Mouse (Mus musculus): ENCODE results near the gene Gps1. TPM values are rescaled to one million over a fixed set of nuclear protein-coding genes. Genes with fewer than 3 reads are reported as not detected.
A peak's percentile ranks its signal among the peaks of the same experiment; 100 is the strongest.
"Not testable (repeated sequence)": the region's sequence is repeated elsewhere in the genome, so short reads cannot be mapped to it uniquely, and the experiment has no call there.

Gene Gps1
- total RNA-seq (2021) = 10 to 100 TPM; 61.7 to 69.1 TPM

DNA sequence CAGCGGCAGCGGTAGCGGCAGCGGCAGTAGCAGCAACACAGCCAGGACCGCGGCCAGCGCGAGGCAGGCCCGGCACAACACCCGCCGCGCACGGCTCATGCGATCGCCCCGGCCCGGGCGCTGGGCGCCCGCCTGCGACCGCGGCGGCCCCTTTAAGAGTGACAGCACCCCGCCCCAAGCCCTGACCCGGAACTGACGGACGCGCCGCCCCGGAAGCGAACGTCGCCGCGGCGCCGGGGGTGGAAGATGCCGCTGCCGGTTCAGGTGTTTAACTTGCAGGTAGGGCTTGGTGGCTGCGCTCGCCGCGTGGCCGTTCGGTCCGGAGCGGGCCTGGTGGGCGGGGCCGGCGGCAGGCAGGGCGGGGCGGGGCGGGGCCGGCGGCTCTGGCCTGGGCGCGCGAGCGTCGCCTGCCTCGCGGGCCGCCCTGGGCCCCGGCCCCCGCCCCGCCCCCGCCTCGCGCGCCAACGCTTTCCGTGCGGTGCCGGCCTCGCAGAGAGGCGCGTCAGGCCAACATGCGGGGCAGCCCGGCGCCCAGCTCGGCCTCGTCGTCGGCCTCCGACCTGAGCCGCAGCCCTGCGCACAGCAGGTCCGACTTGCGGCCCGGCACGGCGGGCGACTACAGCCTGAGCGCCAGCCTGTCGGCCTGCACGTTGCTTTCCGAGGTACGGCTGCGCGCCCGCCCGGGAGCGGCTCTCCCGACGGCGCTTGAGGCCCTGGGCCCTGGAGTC is at the start of gene Gps1, which contains the start of gene Rfng:
Gene Gps1, plus strand, starts transcription at position 209 of the 728 bp plus-strand sequence.
Gene Rfng, minus strand, starts transcription at position 144 of the 728 bp plus-strand sequence.
- intact Hi-C loops (cut with DNase I) = no loop called here

DNA sequence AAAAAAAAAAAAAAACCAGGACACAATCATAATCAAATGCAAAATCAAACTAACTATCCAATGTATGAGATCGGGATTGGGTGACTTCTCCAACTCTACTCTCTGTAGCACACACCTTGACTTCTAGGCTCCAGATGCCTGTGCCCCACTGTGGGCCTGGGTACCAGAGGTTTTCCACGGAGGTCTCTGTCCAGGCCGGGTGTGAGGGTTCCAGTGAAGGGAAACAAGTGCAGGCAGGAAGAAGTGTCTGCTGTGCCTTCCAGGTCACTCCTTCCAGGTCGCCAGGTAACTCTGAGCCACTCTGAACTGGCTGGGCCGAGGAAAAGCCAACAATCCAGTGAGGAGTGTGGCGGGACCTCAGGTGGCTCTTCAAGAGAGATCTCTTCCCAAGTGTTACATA is 47.6 kb upstream of the Gps1 start:
- intact Hi-C loops (cut with DNase I) = no loop called here
- no peak for DNase-seq

More for the DNA sequence above, at the start of gene Gps1, which contains the start of gene Rfng:
- peak; percentile 86 to 88 for DNase-seq

DNA sequence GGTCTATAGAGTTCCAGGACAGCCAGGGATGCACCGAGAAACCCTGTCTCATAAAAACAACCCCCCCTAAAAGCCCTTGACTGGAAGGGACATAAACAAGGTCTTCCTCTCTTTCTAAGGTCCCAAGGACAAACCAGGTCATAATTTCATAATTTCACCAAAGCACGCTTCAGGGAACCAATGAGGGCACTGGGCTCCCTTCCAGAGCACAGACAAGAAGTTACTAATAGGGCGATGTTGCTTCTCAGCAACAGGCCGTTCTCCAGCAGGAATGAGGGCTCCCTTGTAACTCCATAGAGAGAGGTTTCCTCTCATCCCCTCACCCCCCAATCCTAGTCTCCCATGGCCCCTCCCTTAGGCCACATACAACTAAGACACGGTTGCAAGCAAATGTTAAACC is 43.1 kb upstream of the Gps1 start:
- intact Hi-C loops (cut with DNase I) = no loop called here
- no peak for DNase-seq

DNA sequence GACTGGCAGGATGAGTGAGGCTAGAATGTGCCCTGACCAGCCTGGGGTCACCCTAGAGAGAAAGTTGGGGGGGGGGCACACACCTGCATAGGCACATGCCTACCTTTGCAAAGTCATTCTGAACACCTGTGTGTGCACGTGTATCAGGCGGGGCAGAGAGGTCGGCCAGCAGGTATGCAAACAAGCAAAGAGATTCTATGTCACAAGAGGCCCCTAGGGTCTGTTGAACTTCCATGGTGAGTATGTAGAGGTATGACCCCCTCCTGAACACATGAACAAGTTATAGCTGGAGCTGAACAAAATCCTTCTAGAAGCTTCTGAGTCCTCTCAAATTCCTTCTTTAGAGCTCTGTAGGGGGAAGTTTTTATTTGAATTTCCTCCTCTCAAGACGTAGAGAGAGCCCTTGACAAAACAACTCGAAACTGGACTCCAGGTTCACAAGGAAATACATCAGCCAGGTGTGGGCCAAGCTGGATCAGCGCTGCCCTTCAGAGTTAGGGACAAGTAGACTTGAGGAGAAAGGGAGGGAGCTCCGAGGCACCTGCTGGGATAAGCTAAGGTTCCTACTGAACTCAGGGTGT is 39.9 kb upstream of the Gps1 start:
- intact Hi-C loops (cut with DNase I) = no loop called here
- DNase-seq = no peak

DNA sequence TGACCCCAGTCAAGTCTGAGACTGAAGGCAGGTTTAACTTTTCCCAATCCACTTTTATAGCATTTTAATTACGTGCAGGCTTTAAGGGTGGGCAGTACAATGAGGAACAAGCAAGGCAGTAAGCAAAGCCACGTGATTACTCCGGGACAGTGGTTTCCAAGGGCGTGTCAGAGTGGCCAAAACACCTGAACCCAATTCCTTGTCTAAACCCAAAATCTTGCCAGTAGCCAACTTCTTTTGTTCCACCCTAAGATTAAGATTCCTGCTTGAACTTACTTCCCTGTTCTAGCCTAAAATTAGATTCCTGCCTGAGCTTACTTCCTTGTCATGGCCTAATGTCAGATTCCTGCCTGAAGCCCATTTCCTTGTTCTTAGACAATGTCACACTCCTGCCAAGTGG is 36.1 kb upstream of the Gps1 start:
- intact Hi-C loops (cut with DNase I) = loop anchor here (2.0 kb wide), 1 partner anchor 25 kb away; no protein-coding TSS in a partner anchor

DNA sequence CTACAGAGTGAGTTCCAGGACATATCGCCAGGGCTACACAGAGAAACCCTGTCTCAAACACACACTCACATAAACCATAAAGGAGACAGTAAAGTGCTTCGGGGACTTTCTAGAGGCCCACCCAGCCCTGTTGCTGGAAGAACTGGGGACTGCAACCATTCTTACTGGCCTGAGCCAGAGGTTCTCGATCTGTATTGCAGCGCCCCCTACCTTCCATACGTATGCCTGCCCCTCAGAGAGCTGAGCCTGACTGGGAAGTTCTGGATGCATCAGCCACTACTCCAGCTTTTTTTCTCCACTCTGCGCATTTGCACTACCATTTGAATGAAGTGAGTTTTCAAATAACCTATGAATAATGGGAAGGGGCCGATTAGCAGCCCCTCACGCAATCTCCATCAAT is 34.6 kb upstream of the Gps1 start:
- intact Hi-C loops (cut with DNase I) = no loop called here
- peak in 1 of 2 experiments; percentile 36 for DNase-seq

More for the DNA sequence above, 36.1 kb upstream of the Gps1 start:
- DNase-seq = no peak

DNA sequence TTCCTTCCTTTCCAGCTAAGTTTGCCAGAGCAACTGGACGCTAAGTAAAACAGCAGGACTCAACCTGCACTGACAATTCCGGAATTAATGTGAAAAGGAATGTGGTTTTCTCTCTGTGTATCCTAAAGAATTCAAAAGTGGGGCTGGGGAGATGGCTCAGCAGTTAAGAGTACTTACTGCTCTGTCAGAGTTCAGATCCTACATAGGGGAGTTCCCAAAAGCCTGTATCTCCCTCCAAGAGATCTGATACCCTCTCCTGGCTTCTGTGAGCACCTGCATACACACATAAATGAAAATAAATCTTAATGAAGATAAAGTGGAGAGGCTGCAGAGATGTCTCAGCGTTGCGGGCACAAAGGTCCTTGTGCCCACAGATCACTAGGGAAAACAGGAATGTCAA is 32.5 kb upstream of the Gps1 start:
- DNase-seq = no peak
- intact Hi-C loops (cut with DNase I) = no loop called here

DNA sequence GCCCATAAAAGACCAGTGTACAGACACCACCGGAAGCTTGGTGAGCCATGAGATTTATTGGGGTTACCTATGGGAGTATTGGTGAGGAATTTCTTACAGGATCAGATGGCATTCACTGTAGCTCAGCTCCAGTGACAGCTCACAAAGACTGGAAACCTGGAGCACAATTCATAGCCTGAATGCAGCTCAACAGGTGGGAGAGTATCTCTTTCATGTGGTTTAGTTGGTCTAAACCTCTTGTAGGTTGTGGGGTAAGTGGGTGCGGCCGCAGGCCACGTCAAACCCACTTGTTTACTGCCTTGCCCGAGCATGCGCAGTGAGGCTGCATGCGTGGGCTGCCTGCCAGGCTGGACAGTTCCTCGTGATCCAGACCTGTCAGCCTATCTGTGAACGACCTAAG is 23.8 kb upstream of the Gps1 start:
- intact Hi-C loops (cut with DNase I) = no loop called here
- no peak for DNase-seq

DNA sequence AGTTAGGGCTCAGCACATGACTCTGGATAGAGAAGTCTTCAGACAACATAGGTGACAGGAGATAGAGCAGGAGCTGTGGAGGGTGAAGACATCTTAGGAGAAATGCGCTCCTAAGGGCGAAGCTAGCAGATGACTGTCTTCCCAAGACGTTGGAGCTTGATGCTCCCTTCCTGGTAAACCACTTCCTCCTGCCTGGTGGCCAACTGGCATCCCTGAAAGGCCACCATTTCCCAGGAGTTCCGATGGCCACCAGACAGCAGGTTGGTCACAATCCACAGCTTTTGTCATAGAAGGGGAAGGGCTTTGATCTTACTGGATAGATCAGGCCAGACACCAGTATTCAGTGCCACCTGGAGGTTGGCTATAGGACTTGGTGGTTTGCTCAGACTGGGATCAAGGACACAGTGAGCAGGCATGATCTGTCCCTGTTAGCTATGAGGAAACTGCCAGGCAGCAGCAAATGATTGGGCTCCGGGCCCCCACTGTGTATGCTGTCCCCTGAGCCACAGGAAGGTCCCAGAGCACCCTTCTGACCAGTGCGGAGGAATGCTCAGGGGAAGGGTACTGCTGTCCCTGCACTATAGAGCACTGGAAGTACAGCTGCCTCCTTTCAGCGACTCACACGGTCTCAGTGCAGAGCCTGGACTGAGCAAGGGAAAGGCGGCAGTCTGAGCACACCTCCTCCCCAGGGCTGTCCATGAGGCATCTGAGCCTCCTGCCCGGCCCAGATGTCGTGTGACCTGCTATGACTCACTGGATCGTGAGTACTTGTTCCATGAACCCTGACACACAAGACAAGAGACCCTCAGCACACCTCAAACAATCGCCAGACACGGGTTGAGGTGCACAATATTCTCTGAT is 22.0 kb upstream of the Gps1 start:
- no peak for DNase-seq
- intact Hi-C loops (cut with DNase I) = no loop called here

DNA sequence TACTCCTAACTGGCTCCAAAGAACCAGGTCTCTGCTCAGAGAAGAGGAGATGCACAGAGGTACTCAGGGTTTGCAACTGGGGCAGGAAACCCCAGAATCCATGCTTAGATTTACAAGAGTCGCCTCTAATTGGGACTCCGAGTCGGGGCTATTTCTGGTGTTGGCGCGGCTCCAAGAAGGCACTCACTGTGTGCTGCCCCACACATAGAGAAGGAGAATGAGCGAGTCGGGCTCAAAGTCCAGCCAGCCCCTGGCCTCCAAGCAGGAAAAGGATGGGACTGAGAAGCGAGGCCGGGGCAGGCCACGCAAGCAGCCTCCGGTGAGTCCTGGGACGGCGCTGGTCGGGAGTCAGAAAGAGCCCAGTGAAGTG is 21.4 kb upstream of the Gps1 start, which contains the start of gene Hmga1b:
Gene Hmga1b, plus strand, starts transcription at position 123 of the 370 bp plus-strand sequence.
- intact Hi-C loops (cut with DNase I); DNase-seq: not testable (repeated sequence)

DNA sequence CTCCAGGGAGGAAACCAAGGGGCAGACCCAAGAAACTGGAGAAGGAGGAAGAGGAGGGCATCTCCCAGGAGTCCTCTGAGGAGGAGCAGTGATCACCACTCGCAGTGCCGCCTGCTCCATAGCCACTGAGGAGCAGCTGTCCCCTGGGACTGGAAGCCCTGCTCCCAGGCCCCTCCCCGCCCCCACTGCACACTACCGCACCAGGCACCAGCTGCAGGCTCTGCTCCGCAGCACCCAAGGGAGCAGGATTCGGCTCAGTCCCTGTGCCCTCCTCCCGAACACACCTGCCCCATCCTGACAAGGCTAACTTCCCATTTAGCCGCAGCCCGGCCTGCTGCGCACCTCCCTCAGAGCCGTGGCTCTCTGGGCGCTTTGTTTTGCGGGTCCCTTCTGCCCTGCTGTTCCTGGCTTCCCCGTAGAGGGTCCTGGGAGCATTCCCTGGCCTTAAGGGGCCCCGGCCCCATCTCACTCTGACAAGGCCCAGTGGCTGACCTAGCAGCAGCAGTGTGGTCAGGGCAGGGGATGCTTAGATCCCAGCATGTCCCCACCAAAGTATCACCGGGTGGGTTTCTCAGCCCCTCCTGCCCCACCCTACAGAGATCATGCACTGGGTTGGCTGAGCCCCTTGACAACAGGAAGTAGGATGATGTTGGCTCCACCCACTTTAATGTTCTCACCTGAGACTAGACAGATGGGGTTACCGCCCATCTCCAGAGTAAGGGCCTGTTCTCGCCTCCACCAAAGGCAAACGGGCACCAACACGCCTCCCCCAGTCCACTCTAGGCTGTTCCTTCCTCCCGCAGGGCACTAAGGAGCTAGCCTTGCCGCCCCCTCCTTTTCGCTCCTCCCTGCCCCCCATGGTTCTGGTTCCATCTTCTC is 20.7 kb upstream of the Gps1 start:
- intact Hi-C loops (cut with DNase I); DNase-seq: not testable (repeated sequence)

DNA sequence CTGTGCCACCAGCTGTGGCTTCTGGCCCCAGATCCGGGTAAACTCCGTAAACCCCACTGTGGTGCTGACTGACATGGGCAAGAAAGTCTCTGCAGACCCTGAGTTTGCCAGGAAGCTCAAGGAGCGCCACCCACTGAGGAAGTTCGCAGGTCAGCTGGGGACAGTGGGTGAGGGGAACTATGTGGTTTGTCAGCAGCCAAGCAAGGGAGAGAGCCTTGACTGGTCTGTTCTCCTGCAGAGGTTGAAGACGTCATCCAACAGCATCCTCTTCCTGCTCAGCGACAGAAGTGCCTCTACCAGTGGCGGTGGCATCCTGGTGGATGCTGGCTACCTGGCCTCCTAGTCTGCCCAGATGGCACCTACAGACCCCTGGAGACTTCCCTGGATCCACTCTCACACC is 17.0 kb upstream of the Gps1 start:
- DNase-seq; intact Hi-C loops (cut with DNase I): not testable (repeated sequence)

DNA sequence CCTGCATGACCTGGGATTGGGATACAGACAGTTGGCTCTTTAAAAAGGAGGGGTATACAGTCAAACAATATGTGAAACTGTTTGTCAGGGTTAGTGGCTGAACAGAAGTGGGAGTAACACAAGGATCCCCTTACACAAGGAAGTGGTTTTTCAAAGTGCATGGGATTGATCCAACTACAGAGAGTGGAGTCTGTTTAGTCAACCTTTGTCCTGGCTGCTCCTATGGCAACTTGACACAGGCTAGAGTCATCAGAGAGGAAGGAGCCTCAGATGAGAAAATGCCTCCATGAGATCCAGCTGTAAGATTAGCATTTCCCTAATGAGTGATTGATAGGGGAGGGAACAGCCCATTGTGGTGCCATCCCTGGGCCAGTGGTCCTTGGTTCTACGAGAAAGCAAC is 15.9 kb upstream of the Gps1 start:
- intact Hi-C loops (cut with DNase I) = no loop called here
- DNase-seq = no peak

DNA sequence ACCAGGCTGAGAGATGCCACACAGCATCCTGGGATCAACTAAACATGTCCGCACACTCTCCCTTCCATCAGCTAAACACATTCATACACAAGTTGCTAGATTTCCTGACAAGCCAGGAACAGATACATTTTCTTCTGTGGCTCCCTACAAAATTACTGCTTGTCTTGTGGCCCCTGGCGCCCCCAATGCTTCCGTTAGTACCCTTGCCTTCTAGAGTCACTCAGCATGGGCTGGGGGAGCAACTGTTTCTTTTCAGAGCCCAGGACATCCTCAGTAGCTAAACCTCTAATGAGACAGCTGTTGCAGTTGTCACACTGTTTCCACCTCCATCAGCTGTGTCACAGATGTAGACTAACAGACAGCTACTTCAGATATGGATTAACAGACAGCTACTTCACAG is 11.3 kb upstream of the Gps1 start:
- no peak for DNase-seq
- intact Hi-C loops (cut with DNase I) = loop anchor here (10.0 kb wide), 1 partner anchor 258 kb away; no protein-coding TSS in a partner anchor

DNA sequence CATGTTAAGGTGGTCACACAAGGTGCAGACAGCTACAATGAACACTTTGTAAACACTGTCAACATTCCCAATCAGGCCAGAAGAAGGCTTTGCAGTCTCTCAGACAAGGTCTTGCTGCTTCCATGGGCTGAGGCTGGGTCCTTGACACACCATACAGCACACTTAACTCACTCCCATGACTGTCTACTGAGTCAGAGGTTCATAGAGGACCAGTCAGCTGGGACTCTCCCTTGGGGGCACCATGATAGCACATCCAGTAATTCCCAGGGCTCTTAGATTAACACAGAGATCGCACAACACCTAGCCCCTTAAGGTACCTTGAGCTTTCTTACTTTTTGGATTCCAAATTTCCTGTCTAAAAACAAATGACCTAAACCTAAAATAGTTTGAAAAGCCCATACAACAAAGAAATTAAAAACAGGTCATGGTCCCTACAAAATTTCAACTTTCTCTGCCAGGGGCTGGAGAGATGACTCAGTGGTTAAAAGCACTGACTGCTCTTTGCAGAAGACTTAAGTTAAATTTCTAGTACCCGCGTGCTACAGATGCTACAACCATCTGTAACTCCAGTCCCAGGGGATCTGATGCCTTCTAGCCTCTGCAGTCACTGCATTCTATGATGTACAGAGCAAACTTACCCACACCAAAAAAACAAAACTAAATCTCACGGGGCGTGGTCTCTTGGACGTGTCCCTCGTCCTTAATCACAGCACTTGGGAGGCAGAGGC is 10.4 kb upstream of the Gps1 start:
- intact Hi-C loops (cut with DNase I) = loop anchor here (10.0 kb wide), 1 partner anchor 259 kb away; no protein-coding TSS in a partner anchor
- no peak for DNase-seq

DNA sequence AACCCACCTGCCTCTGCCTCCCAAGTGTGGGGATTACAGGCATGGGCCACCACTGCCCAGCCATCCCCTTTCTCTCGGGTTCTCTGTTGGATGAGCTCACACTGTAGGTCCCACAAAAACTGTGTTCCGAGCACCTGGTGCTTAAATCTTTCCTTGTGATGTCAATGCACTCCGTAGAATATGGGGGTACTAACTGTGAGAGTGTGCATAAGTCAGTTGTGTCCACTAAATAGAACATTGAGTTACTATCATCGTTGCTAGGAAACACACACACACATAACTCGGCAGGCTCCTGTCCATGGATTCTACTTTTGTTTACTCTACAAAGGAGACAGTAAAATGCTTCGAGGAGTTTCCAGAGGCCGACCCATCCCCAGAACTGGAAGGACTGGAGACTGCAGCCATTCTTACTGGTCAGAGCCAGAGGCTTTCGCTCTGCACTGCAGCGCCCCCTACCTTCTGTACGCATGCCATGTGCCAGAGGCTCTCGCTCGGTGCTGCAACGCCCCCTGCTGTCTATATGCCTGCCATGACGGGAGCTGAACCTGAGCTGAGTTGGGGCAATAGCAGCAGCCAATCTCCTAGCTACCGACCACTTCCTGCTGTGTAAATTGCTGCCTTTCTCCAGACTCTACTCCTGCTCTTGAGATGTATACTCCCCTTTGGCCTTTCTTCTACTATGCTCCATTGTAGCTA is 8.2 kb upstream of the Gps1 start:
- DNase-seq = peak; percentile 95 to 98
- intact Hi-C loops (cut with DNase I) = loop anchor here (1.0 to 10.0 kb wide), 4 partner anchors 56 to 289 kb away; no protein-coding TSS in a partner anchor

DNA sequence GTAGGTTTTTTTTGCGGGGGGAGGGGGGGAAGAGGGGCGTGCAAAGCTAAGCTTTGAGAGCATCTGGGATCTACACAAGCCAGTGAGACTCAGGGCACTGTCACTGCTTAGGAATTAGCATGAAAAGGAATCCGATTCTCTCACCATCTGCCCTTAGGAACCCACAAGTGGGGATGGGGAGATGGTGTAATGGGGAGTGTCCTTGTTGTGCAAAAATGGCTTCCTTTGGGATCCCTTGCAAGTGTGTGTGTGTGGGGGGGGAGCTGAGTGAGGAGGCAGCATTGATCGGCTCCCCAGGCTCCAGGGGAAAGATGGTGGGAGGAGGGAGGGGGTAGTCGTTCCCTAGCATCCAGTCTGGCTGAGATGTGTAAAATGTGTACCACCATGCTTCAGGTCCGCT is 6.9 kb upstream of the Gps1 start:
- intact Hi-C loops (cut with DNase I) = loop anchor here (5.0 to 10.0 kb wide), 3 partner anchors 120 to 290 kb away; no protein-coding TSS in a partner anchor
- DNase-seq = no peak

DNA sequence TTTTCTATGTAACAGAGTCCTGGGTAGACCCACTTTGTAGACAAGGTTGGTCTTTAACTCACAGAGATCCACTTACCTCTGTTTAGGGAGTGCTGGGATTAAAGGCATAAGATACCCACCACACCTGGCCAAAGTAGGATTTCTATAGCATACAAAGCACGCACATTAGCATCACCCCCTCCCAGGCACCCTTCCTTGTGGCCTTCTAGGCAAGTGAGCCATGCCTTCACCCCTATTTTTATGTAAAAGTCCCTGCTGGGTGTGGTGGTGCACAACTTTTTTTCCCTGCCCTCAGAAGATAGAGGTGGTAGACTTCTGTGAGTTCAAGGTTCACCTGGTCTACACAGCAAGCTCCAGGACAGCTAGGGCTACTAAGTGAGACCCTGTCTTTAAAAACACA is 4.2 kb upstream of the Gps1 start:
- no peak for DNase-seq
- intact Hi-C loops (cut with DNase I) = loop anchor here (5.0 to 10.0 kb wide), 3 partner anchors 123 to 293 kb away; no protein-coding TSS in a partner anchor

DNA sequence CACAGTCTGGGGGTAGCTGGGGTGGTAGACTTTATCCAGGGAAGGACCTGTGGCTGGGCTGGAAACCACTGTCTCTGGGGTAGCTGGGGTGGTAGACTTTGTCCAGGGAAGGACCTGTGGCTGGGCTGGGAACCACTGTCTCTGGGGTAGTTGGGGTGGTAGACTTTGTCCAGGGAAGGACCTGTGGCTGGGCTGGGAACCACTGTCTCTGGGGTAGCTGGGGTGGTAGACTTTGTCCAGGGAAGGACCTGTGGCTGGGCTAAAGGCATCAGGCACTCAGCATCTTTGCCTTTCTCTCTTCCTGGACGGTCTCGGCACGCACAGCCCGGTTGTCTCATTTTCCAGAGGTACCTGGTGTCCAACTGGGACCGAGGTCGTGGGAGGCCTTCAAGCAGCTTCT is 2.7 kb upstream of the Gps1 start:
- intact Hi-C loops (cut with DNase I); DNase-seq: not testable (repeated sequence)
